Mouse (Mus musculus): ENCODE measurements around the gene Lin7c.

DNA sequence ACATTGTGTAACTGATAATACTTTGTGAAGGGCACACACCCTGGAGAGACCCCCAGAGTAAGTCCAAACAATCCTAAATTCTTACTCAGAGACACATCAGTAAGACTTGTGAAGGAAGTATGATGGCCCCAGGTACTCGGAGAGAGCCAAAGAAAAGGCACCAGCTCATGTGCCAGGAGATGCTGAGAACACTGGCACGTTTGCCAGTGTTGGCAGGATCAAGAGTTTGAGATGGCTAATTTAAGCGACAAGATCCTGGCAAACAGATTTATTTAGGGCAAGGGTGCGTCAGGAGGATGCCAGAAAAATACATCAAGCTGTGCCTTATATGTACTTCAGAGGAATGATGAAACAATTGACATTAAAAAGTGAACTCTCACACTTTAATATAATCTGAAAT lies 6.1 kb upstream of the Lin7c start:
- TF ChIP-seq CTCF (IDR thresholded peaks at IDR 0.05; ENCODE audit: low read depth) (no peak), EP300 (IDR thresholded peaks at IDR 0.05; ENCODE audit: low read depth) (no peak)
